Mouse (Mus musculus) heart, embryonic 14.5 days (tissue): ENCODE data around the gene Rimbp3. TPM values are rescaled to one million over a fixed set of nuclear protein-coding genes. Genes with fewer than 3 reads are reported as not detected.

Source experiments
- ATAC-seq: fragments of 200-750 bp; cut with Nextera tagmentation; 2 replicates; pipeline ENCODE4 v1.8.0; 2017; ENCODE audit warnings: low read depth, moderate TSS enrichment; ENCODE audit not compliant: insufficient number of reproducible peaks, insufficient read depth, low FRiP score
- H3K27ac ChIP-seq, 2 experiments: fragments of 200-500 bp in 1 of 2; fragments of 300-500 bp in 1 of 2; sonication (generic) in 1 of 2; replicated peaks in 1 of 2; 2 replicates each; pipeline ENCODE4 v1.5.1; 2012 to 2014; ENCODE audit warnings: low read depth in 2 of 2, low read length in 2 of 2, control low read depth in 1 of 2, mild to moderate bottlenecking in 1 of 2, mixed read lengths in 1 of 2; ENCODE audit not compliant: control insufficient read depth in 1 of 2, insufficient read depth in 1 of 2
- H3K27me3 ChIP-seq: fragments of 300-500 bp; sonication (generic); 2 replicates; pipeline ENCODE4 v1.6.1; 2014; ENCODE audit warnings: mild to moderate bottlenecking, low read length, control low read depth; ENCODE audit not compliant: control insufficient read depth, insufficient read depth
- H3K36me3 ChIP-seq: fragments of 300-500 bp; sonication (generic); 2 replicates; pipeline ENCODE4 v1.6.1; 2014; ENCODE audit warnings: mild to moderate bottlenecking, control low read depth, low read length, mixed read lengths; ENCODE audit not compliant: control insufficient read depth, insufficient read depth
- H3K4me1 ChIP-seq, 2 experiments: fragments of 200-500 bp in 1 of 2; fragments of 300-500 bp in 1 of 2; sonication (generic) in 1 of 2; 2 replicates each; pipeline ENCODE4 v1.6.1; 2012 to 2014; ENCODE audit warnings: low read length in 2 of 2, control low read depth in 1 of 2, mixed read lengths in 1 of 2; ENCODE audit not compliant: control insufficient read depth in 2 of 2, insufficient read depth in 2 of 2
- H3K4me2 ChIP-seq: fragments of 300-500 bp; sonication (generic); 2 replicates; pipeline ENCODE4 v1.6.1; 2014; ENCODE audit warnings: mild to moderate bottlenecking, low read length
- H3K4me3 ChIP-seq, 2 experiments: fragments of 200-500 bp in 1 of 2; fragments of 300-500 bp in 1 of 2; sonication (generic) in 1 of 2; 2 replicates each; pipeline ENCODE4 v1.5.1; 2012 to 2014; ENCODE audit warnings: low read length in 2 of 2, mild to moderate bottlenecking in 2 of 2, control low read depth in 1 of 2, low read depth in 1 of 2, moderate library complexity in 1 of 2; ENCODE audit not compliant: control insufficient read depth in 1 of 2, insufficient read depth in 1 of 2
- H3K9ac ChIP-seq: fragments of 300-500 bp; sonication (generic); 2 replicates; pipeline ENCODE4 v1.6.1; 2014; ENCODE audit warnings: mild to moderate bottlenecking, low read length
- H3K9me3 ChIP-seq: fragments of 300-500 bp; sonication (generic); 2 replicates; pipeline ENCODE4 v1.6.1; 2016; ENCODE audit warnings: low read length, control low read depth; ENCODE audit not compliant: control insufficient read depth
- WGBS: fragments of 180-500 bp; shearing (Covaris S2); extraction: QIAGEN DNeasy Blood & Tissue Kit; methylation state at CpG from one replicate; pipeline ENCODE4 v1.1.7; 2014; 5-methylcytosine and 5-hydroxymethylcytosine counted together
- polyA plus RNA-seq: library from polyadenylated mRNA; unstranded; fragments of >200 nt; fragmentation: Nextera tagmentation; extraction: Ambion mirVana; gene quantifications from 2 replicates; pipeline ENCODE4 v1.2.1, GENCODE M21; 2014

Gene Rimbp3
- polyA plus RNA-seq, 1 experiment from 2014 or later, result 0.20 TPM

DNA sequence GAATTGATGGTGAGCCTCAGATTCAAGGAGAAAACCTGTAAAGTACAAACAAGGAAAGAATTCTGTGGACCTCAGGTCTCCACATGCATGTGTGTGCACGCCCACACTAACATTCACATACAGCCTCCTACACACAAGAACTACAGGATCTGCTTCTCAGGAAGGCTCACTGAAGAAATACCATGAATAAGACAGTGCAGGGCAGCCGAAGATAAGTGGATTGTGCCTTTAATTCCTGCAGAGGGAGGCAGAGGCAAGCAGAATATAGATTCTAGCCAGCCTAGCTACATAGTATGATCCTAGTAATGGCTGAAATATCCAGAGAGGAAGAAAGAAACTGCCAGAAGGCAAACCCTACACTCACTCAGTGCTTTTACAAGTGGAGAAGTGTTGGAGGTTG lies 6.4 kb upstream of the Rimbp3 start:
- Histone ChIP-seq H3K4me1 (peaks cover 2 to 12% of the 10 kb centered on the region in 2 experiments), H3K36me3 (peaks cover 10% of the 10 kb centered on the region), H3K9me3 (no peaks in the 10 kb centered on the region), H3K9ac (no peak overlapping the region), H3K4me3 (no peak overlapping the region), H3K4me2 (no peak overlapping the region), H3K27me3 (peaks cover 5% of the 10 kb centered on the region; the same call in 1 of the 2 replicates), H3K27ac (peak overlapping the region in 1 of 2 experiments; percentile 82; a peak in 1 of 4 replicates)
- 0 out of 2 replicates have a peak, but pooled peaks have one; percentile 13 for ATAC-seq
- 59% methylated on average over 2 of the region's 2 CpGs for WGBS

DNA sequence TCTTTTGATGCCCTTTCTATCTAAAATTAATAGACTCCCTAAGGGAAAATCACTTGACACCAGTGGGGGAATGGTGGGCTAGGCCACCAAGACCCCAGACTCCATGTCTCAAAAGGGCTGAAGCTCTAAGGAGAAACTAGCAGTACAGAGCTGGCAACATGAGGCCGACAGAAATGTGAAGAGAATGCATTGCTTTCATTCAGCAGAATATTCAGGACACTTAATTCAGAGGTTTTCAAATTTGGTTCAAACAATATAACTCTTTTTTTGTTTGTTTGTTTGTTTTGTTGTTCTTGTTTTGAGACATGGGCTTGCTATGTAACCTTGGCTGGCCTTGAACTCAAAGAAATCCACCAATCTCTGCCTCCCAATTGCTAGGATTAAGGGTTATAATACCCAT lies 5.9 kb upstream of the Rimbp3 start, which contains the start of gene Ube2l3:
Gene Ube2l3 (minus strand): TSS at position 101 of the 400 bp plus-strand sequence.
- peak within 1 kb of the TSS; percentile 100 for H3K9ac ChIP-seq
- H3K4me2 ChIP-seq, result peak within 1 kb of the TSS; percentile 90
- H3K9me3 ChIP-seq, result no peaks in the 10 kb centered on the region
- peaks cover 2 to 12% of the 10 kb centered on the region in 2 experiments for H3K4me1 ChIP-seq
- peak within 1 kb of the TSS; percentile 88 to 99 for H3K4me3 ChIP-seq
- no peak for ATAC-seq
- WGBS, result 76% methylated on average over 1 of the region's 1 CpGs
- H3K27me3 ChIP-seq, result peaks cover 5% of the 10 kb centered on the region; the same call in 1 of the 2 replicates
- peak within 1 kb of the TSS in 1 of 2 experiments; percentile 82; a peak in 1 of 4 replicates for H3K27ac ChIP-seq
- H3K36me3 ChIP-seq, result peaks cover 10% of the 10 kb centered on the region

DNA sequence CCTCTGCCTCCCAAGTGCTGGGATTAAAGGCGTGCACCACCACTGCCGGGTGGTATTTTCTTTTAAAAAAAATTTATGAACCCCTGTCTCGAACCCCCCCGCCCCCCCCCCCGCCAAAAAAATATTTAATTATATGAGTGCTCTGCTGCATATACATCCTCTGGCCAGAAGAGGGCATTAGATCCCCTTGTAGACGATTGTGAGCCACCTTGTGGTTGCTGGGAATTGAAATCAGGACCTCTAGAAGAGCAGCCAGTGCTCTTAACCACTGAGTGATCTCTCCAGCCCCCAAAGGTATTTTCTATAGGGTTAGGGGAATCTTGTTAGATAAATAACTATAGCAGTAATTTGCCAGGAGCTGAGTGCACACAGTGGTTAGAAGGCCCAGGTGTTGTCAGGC lies 3.4 kb upstream of the Rimbp3 start:
- no peak for ATAC-seq
- Histone ChIP-seq H3K36me3 (no peaks in the 10 kb centered on the region), H3K4me2 (no peak overlapping the region), H3K9me3 (no peaks in the 10 kb centered on the region), H3K4me1 (peaks cover 0 to 13% of the 10 kb centered on the region in 2 experiments; a peak in 2 of 4 replicates), H3K27me3 (peaks cover 5% of the 10 kb centered on the region; the same call in 1 of the 2 replicates), H3K4me3 (no peak overlapping the region), H3K9ac (no peak overlapping the region), H3K27ac (no peak overlapping the region)
- 7% methylated on average over 6 of the region's 6 CpGs for WGBS

DNA sequence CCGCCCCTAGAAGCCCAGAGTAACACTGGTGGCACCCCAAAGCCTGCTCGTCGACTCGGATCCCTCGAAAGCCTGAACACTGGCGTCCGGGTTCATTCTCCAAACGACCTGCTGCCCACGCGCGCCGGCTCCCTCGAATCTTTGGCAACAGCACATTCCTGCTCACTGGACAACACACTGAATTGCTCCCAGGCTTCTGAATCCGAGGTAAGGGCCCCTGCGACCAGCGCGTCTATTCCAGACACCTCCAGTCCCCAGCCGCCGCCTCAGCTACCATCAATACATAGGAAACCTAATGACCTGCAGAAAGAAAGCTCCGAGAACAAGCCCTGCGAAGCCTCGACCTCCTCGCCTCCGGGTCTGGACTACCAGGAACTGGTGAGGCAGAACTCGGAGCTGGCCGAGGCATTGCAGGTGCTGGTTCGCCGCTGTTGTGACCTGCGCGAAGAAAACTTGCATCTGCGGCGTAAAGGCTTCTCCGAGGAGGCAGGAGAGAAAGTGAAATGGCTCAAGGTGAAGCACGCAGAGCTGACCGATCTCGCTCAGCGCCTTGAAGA lies 1.1 kb downstream of the Rimbp3 start:
- Histone ChIP-seq H3K27ac (no peak overlapping the region), H3K4me3 (peak overlapping the region; percentile 56 to 70), H3K27me3 (peaks cover 21% of the 10 kb centered on the region), H3K9me3 (no peaks in the 10 kb centered on the region), H3K36me3 (no peaks in the 10 kb centered on the region), H3K4me2 (peak overlapping the region; percentile 100), H3K4me1 (peaks cover 2 to 15% of the 10 kb centered on the region in 2 experiments; a peak in 3 of 4 replicates), H3K9ac (peak overlapping the region; percentile 75)
- WGBS, result 2% methylated on average over 37 of the region's 37 CpGs
- ATAC-seq, result no peak

DNA sequence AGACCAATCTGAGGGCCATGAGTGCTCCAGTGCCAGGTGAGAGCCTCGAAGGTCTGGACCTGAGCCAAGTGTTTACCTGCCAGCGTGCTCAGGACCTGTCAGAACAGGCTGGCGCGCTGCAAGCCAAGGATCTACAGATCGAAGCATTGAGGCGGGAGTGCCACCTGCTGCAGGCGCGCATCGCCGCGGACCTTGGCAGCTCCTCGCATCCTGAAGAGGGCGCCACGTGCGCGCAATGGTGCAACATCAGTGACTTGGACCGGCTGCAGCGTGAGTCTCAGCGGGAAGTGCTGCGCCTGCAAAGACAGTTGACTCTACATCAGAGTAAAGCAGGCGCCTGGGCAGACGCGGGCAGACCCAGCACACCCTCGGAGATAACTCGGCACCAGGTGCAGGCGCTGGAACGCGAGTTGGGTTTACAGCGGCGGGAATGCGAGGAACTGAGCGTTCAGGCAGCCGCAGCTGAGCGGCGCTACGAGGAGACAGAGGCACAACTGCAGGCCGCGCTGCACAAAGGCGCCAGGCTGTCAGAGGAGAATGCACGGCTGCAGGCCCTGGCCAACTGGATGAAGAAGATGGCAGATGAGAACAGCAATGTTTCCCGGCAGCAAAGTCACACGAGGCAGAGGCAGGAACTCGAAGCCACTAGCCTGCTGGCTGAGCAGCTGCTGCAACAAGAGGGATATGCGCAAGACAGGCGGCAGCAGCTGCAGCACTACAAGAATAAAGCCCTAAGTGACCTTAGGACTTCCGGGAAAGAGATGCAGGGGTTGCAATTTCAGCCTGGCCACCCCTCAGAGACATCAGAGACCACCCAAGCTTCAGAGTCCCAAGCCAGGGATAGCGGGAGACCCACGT lies 1.8 kb downstream of the Rimbp3 start:
- Histone ChIP-seq H3K9me3 (no peaks in the 10 kb centered on the region), H3K4me2 (peak overlapping the region; percentile 100), H3K9ac (peak overlapping the region; percentile 75; the same call in 1 of the 2 replicates), H3K27me3 (peaks cover 21% of the 10 kb centered on the region), H3K4me3 (peak overlapping the region; percentile 56 to 70), H3K36me3 (no peaks in the 10 kb centered on the region), H3K27ac (no peak overlapping the region), H3K4me1 (peaks cover 2 to 15% of the 10 kb centered on the region in 2 experiments; a peak in 3 of 4 replicates)
- ATAC-seq, result peak; percentile 77
- WGBS, result 8% methylated on average over 48 of the region's 48 CpGs

DNA sequence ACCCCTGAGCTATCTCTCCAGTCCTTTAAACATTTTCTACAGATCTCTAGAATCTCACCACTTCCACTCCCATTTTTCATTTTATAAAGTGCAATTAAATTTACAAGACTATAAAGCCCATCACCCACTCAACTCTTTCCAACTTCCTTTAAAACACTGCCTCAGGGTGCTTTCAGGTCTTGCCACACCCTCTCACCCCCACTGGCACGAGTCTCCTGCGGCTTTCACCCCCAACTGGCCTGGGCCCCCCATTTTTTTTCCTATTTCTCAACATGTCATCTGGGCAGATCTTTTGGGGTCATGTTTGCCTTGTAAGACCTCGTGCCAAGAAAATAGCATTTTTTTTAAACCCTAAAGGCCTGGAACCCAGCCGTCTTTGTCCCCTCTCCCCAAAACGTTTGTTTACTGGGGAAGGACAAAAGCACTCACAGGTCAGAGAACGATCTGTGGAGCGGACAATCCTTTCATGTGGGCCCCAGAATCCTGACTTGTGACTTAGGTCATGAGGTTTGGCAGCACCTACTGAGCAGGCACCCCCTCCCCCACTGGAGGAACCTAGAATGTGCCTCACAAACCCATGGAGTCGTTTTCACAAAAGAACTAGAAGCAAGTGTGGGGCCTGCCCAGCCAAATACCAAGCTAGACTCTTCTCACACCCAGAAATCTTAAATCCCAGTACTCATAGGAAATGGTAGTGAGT lies 8.7 kb downstream of the Rimbp3 start:
- no peaks in the 10 kb centered on the region for H3K9me3 ChIP-seq
- no peak overlapping the region for H3K27ac ChIP-seq
- H3K36me3 ChIP-seq, result no peaks in the 10 kb centered on the region
- peaks cover 8 to 9% of the 10 kb centered on the region in 2 experiments for H3K4me1 ChIP-seq
- 58% methylated on average over 8 of the region's 8 CpGs for WGBS
- H3K27me3 ChIP-seq, result peaks cover under 1% of the 10 kb centered on the region; the same call in 1 of the 2 replicates
- no peak overlapping the region for H3K4me3 ChIP-seq
- H3K9ac ChIP-seq, result no peak overlapping the region
- no peak overlapping the region for H3K4me2 ChIP-seq
- no peak for ATAC-seq

DNA sequence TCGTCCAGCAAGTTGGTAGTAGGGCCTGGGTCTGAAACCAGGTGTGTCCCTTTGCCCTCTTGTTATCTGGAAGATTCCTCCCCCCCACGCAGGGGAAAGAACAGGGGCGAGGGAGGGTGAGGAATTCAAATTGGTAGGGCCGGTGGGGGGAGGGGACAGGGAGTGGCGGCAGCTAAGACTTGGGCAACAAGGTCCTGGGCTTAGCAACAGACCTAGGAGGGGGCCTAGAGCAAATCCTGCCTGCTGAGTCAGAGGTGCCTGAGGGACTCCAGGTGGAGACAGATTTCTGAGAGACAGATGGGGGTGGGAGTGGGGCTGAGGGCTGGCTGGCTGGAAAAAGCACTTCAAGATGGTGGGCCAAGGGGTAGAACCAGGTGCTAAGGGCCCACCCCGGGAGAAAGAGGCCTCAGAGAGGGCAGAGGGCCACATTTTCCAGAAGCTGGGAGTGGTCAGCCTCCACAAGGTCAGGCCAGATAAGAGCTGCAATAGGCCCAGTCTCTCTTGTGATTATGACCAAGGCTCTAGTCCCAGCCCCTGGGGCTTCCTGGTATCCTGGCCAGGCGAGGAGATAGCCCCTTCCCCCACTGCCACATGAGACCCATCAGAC lies 11.8 kb downstream of the Rimbp3 start:
- no peak overlapping the region for H3K27ac ChIP-seq
- H3K4me1 ChIP-seq, result peaks cover 8 to 9% of the 10 kb centered on the region in 2 experiments
- H3K9me3 ChIP-seq, result no peaks in the 10 kb centered on the region
- ATAC-seq, result no peak
- H3K4me2 ChIP-seq, result no peak overlapping the region
- H3K27me3 ChIP-seq, result no peaks in the 10 kb centered on the region
- no peak overlapping the region for H3K4me3 ChIP-seq
- 16% methylated on average over 7 of the region's 7 CpGs for WGBS
- H3K9ac ChIP-seq, result no peak overlapping the region
- H3K36me3 ChIP-seq, result no peaks in the 10 kb centered on the region
